Mouse (Mus musculus): Measurements from ENCODE around the gene Cyp2j5. TPM values are rescaled to one million over a fixed set of nuclear protein-coding genes. Genes with fewer than 3 reads are reported as not detected.

Gene Cyp2j5
- total RNA-seq, 2 experiments from 2014 or later, result not detected

Other genes with a start within 250 kb of the Cyp2j5 start
- gene Cyp2j8, start 156.8 kb downstream of the Cyp2j5 start, total RNA-seq (2021), result under 1 TPM in 1 of 2 experiments, not detected in 1; 0.23 TPM
- 10 to 100 TPM; 14.6 to 15.6 TPM for gene Cyp2j6, start 110.5 kb downstream of the Cyp2j5 start, total RNA-seq (2021)
- 10 to 100 TPM; 26.4 to 27.9 TPM for gene Cyp2j9, start 72.6 kb downstream of the Cyp2j5 start, total RNA-seq (2021)
- not detected for gene Gm12695, start 121.0 kb upstream of the Cyp2j5 start, total RNA-seq (2021)

All from left cerebral cortex, adult 18-20 months (tissue).